Mouse (Mus musculus): Measurements from ENCODE around the gene Msi2. TPM values are rescaled to one million over a fixed set of nuclear protein-coding genes. Genes with fewer than 3 reads are reported as not detected.

Gene Msi2
- total RNA-seq, 2 experiments from 2014 or later = 200 to 212 TPM

DNA sequence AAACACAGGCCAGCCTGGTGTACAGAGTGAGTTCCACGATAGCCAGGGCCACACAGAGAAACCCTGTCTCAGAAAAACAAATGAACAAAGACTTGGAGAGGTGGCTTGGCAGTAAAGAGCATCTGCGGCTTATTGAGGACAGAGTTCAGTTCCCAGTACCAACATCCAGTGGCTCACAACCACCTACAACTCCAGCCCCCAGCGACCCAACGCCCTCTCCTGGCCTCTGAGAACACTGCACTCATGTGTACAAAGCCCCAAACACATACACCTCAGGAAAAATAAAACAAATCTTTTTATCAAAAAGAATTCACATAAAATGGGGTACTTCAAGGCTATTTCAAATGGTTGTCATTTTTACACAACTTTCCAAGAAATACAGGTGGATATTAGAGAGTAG lies 78.5 kb downstream of the Msi2 start:
- DNase-seq (ENCODE audit: low spot score in 2 of 2) = no peak

DNA sequence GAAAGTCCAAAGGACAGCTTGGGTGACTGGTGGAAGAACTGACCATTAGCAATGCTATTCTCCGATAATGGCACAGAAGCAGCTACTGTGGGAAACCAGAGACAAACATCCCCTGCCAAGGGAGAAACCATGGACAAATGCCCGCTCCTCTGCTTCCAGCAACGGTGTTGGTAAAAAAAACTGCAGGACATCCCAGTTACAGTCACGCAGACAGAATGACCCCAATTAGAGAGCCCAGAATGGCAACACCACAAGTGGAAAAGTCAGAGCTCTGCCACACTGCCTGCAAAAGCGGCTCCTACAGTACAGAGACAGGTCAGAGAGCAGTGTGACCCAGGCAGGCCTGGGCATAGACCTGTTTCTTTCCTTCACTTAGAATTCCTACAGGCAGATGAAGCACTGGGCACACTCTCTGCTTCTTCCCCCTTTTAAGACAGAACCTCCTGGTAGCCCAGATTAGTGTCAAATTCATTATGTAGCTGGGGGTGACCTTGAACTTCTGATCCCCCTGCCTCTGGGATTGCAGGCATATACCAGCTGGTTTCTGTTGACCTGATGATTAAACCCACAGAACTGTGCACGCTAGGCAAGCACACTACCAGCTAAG lies 79.3 kb downstream of the Msi2 start:
- DNase-seq (ENCODE audit: low spot score in 2 of 2) = no peak

DNA sequence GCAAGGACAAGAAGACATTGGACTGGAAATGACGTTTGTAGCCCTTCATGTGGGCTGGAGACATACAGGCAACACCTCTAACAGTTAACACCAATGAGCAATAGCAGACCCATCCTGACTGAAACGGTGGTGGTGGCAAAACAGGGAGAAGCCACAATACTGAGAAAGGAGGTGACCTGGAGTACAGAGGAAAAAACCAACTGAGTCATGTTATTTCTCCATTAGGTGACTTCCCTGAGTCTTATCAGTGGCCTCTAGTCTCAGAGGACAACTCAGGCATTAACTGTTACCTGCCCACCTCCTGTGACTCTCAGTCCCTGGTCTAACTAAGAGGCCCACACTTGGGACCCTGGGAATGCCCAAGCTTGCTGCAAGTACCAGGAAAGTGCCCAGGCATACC lies 80.1 kb downstream of the Msi2 start:
- no peak for DNase-seq (ENCODE audit: low spot score in 2 of 2)

DNA sequence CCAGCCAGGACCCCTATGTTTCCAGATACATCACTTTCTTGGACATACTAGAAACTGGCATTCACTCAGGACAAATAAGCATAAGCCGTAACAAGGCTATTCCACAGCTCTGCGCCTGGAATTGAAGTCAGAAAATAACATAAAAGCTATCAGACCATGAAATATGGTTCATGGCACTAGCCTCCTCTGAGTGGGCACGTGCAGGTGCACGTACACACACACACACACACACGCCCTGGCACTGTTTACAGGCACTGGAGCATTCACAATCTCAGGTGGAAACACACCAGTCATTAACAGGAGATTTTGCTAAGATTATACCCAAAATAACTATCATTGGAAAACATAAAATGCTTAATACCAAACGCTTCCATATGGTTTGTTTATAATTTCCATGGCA lies 81.4 kb downstream of the Msi2 start:
- DNase-seq (ENCODE audit: low spot score in 2 of 2) = no peak

DNA sequence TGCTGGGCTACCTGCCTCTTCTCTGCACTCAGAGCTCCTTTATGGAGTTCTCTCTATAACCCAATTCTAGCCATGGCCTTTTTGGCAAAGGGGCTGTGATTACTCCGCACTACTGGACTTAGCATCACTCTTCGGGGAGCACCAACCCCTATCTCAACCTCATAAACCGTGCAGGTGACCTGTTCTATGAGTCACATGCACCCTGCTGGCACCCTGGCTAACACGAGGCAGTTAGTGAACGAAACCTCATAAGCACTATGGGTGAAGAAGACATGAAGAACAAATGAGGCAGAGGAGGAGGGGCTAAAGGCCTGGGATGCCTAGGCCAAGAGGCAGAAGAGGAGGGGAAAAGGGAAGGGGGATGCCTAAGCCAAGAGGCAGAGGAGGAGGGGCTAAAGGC lies 82.0 kb downstream of the Msi2 start:
- DNase-seq (ENCODE audit: low spot score in 2 of 2) = no peak

DNA sequence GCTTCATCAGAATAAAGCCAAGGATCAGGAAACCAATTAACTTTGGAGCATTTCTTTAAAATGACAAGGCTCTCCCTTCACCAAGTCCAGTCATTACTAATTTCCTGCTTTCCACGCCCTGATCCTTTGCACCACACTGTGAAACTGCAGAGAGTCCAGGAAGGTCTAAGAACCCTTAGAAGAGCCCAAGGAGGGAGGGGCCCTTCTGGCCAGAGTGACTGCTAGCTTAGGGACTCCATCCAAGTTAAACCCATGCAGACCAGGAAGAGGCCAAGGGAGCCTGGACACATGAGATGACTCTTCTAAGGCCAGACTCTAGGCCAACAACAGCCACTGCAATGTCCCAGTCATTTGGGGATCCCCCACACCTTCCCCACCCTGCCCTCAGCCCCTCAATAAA lies 83.7 kb downstream of the Msi2 start:
- DNase-seq (ENCODE audit: low spot score in 2 of 2) = no peak

DNA sequence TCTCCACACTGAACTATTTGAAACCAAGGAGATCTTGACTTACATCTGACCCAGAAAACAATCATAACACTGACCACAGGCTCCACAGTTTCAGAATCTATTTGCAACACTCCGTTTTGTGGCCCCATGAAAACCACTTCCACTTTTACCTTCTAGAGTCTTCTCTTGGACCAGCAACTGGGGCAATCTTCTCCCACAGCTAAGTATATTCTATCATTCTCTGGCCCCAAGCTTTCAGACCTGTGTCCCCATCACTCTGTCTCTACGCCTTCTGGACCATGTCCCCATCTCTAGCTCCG lies 86.4 kb downstream of the Msi2 start:
- DNase-seq (ENCODE audit: low spot score in 2 of 2) = no peak

DNA sequence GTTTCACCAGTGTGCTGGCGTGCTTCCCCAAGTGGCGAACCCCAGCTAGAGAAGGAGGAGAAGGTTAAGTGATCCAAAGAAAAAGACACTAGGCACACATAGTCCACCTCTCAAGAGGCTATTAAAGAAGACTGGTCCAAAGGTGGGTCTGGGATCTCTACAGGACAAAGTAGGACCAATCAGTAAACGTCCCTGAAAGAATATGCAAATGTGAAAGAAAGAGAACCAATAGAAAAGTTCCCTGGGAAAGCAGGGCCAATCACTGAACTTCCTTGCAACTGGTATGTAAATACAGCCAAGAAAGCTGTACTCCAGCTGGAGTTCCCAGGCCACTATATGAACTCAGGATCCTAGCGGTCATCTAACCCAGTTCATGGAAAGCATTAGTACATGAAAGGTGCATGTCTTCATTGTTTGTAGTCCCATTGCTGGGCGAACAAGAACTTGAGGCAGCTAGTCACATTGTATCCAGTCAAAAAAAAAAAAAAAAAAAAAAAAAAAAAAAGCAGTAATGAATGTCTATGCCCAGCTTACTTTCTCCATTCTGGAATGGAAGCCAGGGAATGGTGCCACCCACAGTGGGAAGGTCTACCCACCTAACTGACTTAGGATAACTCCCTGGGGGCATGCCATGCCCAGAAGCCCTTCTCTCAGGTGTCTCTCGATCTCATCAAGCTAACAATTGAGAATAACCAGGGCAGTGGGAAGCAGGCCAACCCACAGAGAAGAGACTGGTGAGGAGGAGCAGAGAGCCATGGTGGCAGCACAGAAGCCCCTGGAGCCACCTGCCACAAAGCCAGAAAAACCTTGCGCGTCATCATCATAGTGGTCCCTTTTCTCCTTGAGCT lies 87.0 kb downstream of the Msi2 start:
- DNase-seq (ENCODE audit: low spot score in 2 of 2) = no peak

DNA sequence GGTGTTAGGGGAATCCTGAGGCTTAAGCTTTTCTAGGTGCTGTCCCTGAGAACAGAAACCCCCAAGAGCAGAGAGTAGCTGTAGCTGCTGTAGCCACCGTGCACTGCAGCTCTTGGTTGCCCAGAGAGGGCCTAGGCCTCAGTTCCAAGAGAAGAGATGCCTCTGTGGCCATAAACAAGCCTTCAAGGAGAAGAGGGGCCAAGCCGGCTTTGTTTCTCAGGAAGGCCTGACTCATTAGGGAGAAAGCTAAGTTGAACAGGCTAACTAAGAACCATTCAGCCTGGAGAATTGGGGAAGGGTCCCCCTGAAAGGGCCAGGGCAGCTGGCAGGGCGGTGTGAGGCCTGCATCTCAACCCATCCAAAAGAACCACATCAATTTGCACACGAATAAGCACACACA lies 88.7 kb downstream of the Msi2 start:
- DNase-seq (ENCODE audit: low spot score in 2 of 2) = no peak

DNA sequence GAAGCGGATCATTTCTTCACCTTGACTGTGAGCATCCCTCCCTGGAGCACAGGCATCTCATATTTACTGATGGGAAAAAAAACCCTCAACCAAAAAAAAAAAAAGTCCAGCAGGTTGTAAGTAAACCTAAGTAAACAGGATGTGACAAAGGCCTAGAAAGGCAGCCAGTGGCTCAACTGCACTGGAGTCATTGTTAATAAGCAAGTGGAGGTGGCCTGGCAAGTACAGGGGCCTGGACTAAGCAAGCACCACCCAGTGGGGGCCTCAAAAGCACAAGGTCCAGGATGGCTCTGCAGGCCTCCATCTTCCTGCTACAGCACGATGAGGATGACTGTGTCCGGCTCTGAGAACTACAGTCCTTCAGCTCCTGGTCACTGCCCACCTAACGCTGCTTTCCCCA lies 89.1 kb downstream of the Msi2 start:
- no peak for DNase-seq (ENCODE audit: low spot score in 2 of 2)

DNA sequence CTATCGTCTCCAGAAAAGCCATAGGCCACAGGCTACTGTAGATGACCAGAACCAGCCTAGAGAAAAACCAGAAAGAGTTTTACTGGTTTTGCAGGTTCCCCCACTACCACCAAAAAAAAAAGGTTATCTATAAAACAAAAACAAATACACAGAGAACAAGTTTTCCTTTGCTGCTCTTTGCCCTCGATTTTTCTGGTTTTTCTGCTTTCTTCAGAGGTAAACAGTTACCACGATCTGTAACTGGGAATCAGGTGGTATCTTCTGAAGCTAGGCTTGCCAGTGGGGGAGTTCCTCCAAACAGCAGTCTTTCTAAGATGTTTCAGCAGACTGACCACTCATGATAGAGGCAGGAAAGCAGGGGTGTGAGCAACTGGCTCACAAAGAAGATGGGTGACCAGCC lies 89.6 kb downstream of the Msi2 start:
- DNase-seq (ENCODE audit: low spot score in 2 of 2) = no peak

DNA sequence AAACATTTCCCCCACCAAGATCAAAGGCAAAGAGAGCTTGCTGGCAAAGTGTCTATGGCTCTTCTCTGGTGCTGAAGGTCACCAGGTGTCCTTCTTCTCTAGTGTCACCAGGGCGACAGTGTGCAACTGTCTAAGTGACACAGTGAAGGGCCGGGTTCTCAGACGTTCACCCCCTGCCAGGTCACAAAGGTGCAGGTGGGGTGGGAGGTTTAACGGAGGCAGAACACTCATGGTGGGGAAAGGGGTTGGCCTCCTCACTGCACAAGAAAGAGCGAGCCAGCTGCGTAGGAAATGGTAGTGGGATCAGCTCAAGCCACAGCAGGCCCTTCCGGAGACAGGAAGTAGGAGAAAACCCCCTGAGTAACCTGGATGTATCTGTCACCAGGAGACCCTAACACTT lies 91.0 kb downstream of the Msi2 start:
- no peak for DNase-seq (ENCODE audit: low spot score in 2 of 2)

DNA sequence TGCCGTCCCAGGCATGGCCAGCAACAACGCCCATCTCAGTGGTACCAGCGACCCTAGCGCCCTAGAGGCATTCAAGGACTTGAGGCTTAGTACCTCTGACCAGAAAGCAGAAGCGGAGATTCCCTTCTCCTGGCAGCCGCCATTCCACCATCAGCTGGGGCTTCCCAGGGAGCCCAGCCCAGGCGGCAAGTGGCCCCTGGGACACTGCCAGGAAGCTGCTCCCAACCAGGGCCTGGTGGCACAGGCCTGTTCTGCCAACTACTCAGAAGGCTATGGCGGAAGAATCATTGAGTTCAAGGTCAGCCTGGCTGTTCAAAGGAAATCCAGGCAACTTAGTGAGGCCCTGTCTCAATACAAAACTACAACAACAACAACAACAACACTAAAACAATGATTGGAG lies 91.7 kb downstream of the Msi2 start:
- no peak for DNase-seq (ENCODE audit: low spot score in 2 of 2)

DNA sequence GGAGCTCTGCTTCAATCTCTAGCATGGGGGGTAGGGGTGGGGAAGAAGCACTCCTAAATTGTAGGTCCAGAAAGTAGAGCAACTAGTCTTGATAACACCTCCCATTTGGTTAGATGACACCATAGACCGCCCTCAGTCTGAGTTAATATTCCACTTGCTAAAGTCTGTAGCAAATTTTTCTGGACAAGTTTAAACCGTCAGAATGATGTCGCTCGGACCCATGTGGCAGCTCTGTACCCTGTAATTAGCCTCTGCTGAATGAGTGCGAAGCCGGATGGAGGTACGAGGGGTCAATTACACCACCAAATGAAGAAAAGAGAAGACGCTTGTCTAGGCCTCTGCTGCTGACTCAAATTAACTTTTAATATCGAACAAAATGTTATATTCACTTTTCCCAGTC lies 92.3 kb downstream of the Msi2 start:
- DNase-seq (ENCODE audit: low spot score in 2 of 2) = no peak

DNA sequence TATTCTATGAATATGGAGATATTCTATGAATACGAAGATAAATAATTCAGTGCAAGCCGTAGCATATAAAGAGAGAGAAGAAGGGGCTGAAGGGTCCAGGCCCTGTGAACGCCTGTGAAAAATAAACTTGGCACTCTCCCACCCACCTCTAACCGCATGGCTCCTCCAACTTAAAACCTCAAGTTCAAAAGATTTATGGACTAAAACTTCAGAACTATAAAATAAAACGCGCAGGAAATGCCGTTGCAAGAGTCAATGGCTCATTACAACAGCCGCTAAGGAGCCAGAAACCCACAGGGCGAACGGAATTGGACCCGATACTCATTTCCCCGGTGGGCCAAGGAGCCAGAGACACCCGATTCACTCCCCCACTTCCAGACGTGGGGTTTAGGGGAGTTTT lies 93.2 kb downstream of the Msi2 start:
- DNase-seq (ENCODE audit: low spot score in 2 of 2) = no peak

DNA sequence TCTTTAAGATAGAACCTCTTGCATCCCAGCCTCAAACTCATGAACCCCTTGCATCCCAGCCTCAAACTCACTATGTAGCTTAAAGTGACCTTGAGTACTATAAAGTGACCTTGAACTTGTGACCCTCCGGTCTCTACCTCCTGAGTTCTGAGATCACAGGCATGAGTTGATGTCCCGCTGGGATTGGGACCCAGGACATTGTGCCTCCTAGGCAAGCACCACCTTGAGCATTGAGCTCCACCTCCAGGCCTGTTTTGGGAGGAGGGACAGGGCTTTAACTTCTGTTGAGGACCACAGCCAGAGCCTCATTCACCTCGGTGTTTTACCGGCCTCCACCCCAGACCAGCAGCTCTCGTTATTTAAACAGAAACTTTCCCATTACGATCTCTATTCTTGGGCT lies 93.7 kb downstream of the Msi2 start:
- DNase-seq (ENCODE audit: low spot score in 2 of 2) = no peak

DNA sequence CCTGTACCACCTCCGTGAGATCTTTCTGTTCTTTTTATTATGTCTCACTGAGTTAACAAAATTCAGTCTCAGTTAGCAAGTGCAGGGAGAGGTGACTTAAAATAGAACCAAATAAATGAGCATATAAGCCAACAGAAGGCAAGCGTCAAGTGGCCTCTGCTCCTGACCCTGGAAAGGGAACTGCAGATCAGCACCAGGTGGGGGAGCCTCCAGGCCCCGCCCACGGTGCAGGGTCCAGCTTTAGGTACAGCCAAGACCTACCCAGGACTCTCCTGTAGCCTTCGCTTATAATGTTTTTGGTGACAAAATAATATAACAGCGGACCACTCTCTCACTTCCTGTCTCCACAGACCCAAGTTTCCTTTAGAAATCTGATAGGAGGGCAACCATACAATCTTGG lies 94.6 kb downstream of the Msi2 start:
- no peak for DNase-seq (ENCODE audit: low spot score in 2 of 2)

DNA sequence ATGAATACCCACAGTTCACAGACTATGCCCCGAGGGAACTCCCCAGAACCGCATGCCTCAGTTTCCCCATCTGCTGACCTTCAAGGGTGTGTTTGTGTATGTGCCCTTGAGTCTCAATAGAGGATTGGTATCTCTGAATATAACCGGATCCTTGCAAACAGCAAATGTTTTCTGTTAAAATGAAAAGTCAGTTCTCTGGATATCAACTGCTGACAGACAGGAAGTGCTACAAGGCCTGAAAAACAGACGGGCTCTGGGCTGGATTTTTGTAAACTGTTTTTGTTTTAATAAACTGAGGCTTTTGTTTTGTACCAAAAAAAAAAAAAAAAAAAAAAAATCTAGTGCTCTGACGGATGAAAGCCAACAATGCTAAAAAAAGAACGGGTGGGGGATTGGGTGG lies 95.8 kb downstream of the Msi2 start:
- no peak for DNase-seq (ENCODE audit: low spot score in 2 of 2)

DNA sequence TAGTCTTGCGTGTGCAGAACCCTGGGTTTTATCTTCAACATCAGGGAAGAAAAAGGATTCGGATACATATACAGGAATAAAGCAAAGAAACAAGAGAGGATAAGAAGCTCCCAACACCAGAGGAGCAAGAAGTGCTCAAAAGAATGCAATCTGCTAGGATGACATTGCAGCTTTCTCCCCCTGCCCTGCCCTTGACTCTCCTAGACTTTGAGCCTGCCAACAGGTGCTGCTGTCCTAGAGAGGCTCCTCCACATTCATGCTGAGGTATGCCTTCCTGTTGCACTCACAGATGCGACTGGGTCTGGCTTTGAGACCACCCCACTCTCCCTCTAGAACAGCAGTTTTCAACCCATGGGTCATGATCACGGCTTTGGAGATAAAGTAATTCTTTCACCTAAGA lies 96.5 kb downstream of the Msi2 start:
- DNase-seq (ENCODE audit: low spot score in 2 of 2) = no peak

DNA sequence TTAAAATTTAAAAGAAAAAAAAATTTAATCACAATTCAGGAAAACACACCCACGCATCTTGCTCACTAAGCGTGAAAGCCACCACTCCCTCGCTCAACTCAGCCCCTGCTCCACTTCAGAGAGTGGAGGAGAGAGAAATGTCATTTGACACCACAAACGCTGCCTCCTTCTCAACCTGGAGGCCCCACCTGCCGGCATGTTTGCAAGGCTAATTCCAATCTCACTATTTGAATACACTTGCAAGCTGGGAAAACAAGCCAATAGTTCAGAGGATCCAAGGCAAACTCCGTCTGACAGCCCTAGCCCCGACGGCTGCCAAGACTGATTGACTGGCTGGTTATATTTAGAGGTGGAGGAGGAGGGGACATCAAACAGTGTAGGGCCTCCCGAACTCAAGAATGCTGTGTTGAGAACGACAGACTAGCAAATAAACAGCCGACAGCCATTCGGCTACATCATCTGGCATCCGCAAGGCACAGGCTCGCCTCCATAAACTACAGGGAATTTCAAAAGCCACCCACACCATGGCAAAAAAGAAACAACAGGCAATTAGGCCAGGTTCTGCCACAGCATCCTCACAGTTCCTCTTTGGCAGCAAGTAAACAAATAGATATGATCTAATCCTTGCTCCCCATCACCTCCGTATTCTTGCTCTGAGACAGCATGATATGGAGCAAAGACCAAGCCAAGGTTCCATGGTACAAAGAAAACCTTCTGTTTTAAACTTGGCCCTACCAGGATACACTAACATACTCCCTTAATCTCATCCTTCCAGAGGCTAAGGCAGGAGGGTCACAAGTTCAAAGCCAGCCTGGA lies 97.9 kb downstream of the Msi2 start:
- no peak for DNase-seq (ENCODE audit: low spot score in 2 of 2)

DNA sequence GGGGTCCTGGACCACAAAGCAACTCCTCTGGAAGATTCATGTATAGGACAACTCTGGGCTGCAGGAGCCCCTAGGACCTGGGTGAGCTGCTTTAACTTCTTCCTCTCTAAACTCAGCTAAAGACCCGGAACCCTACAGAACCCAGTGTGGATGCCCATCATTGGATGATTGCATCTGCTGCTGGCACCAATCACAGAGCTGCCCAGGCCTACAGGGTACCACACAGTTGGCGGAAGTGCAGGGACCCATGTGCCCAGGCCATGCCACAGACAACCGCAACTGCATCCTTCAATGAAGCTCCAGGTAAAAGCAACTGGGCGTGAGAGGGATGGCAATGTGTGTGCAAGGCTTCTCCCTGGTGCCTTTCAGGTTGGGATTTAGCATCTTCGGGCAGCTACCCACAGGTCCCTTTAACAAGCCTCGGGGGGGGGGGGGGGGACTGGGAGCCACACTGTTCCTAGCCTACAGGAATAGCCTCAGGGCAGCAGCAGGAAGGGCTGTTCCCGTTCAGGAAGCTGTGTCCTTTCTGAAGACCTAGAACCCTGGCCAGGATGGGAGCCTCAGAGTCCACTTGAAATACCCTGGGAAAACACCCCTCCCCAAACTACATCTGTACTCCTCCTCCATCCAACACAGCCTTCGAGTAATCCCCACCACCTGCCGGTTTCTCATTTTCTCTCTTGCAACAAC lies 98.7 kb downstream of the Msi2 start:
- DNase-seq (ENCODE audit: low spot score in 2 of 2) = no peak

DNA sequence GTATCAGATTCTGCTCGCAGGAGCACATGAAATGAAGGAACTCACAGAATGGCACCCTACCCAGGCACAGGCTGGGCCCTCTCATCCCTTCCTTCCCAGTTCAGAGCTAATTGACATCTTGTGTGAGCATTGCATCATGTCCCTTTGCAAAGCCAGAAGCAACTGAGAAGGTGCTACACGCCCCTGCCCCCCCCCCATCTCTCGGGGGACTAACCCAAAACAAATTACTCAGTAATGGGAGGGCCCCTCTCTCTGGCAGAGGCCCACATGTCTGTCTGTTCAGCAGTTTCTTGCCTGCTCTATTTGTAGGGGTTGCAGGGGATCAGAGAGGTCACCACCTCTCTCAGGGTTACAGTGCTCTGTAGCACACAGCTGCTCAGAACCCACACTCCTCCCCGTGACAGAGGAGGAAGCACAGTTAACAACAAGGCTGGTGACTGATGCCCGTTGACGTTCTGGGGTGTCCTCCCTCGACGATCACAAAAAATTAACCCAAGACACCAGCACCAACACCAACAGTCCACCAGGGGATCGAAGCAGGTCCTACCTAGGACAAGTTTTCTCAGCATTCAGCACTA lies 99.5 kb downstream of the Msi2 start:
- no peak for DNase-seq (ENCODE audit: low spot score in 2 of 2)
